Mouse (Mus musculus): ENCODE measurements around the gene Kcnt2. TPM values are rescaled to one million over a fixed set of nuclear protein-coding genes. Genes with fewer than 3 reads are reported as not detected.

Gene Kcnt2
- total RNA-seq, 2 experiments from 2014 or later = 41.5 to 42.3 TPM

DNA sequence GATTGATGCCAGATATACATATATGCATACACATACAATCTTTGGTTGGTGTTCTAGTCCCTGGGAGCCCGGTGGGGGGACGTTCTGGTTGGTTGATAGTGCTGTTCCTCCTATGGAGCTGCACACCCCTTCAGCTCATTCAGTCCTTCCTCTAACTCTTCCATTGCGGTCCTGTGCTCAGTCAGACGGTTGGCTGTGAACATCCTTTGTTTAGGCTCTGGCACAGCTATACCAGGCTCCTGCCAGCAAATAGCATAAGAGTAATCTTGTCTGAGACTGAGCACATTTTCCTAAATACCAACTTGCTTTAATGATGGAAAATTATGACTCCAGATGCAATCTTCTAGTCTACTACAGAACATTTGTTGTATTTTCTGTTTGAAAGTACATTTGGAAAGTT is 222.4 kb downstream of the Kcnt2 start:
- TF ChIP-seq CTCF (conservative IDR thresholded peaks at IDR 0.05) = no peak
- peak in 1 of 2 experiments; percentile 16 for DNase-seq (ENCODE audit: low spot score in 2 of 2)
- Histone ChIP-seq H3K27ac (no peak overlapping the region), H3K4me3 (no peak overlapping the region)

DNA sequence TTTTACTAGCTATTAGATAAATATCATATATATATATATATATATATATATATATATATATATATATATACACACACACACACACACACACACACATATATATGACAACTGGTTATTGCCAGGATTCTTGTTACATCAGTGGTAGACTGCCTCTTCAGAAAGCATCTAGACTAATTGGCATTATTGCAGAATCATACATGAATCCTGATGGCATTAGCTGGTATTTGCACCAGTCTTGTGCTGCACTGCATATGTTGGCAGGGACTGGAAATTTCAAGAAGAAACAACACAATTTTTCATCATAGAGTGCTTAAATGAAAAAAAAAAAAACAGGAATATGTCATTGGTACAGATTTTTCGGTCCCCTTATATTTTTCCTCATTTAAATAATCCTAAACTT is 223.6 kb downstream of the Kcnt2 start:
- no peak for DNase-seq (ENCODE audit: low spot score in 2 of 2)
- no peak for TF ChIP-seq CTCF (conservative IDR thresholded peaks at IDR 0.05)
- no peak overlapping the region for H3K27ac ChIP-seq
- no peak overlapping the region for H3K4me3 ChIP-seq

DNA sequence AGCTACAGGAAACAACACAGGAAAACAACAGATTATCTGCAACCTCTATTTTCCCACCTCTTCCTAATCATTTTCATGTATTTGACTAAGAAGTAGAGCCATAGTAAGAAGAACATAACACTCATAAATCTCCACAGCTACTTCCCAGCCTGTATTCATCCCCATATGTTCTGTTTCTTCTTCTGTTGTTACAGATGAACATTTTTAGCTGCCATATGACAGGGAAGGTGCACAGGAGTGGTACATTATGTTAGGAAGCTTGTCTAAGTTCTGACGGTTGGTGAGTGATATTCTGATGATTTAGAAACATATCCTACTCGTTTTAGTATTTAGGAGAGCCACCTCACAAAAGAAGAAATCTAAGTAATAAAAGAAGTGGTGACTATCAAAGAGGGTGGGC is 231.0 kb downstream of the Kcnt2 start:
- Histone ChIP-seq H3K4me3 (no peak overlapping the region), H3K27ac (peak overlapping the region; percentile 75)
- peak; percentile 37 to 67 for DNase-seq (ENCODE audit: low spot score in 2 of 2)
- no peak for TF ChIP-seq CTCF (conservative IDR thresholded peaks at IDR 0.05)

DNA sequence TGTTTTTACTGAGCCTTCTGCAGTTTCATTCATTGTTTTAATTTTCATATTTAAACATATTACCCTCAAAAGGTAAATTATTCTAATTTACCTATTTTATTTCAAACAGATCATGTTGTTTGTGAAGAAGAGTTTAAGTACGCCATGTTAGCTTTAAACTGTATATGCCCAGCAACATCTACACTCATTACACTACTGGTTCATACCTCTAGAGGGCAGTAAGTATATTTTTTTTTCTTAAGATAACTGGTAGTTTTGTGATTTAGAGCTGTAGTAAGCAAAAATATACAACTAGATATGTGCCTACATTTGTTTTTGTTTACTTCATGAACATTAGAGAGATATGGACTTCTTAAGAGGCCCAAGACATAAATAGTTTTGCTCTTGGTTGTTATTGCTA is 238.1 kb downstream of the Kcnt2 start:
- no peak for DNase-seq (ENCODE audit: low spot score in 2 of 2)
- TF ChIP-seq CTCF (conservative IDR thresholded peaks at IDR 0.05) = peak; percentile 66

DNA sequence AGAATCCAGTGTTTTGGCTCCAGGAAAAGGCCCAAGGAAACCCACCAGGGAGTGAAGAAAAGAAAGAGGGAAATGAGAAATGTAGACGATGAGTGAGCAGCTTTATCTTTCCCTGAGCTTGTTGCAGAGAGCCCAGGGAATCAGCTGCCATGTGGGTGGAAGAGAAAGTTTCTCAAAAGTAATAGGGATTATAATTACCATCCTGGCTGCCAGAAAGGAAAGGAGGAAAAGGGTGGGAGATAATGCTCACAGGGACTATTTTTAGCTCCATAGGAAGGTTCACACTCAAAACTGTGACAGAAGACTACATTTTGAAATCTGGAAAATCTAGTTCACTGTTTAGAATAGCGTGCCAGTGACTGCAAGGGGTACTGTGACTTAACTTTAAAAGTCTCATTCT is 243.9 kb downstream of the Kcnt2 start:
- DNase-seq (ENCODE audit: low spot score in 2 of 2) = peak; percentile 20 to 58
- no peak for TF ChIP-seq CTCF (conservative IDR thresholded peaks at IDR 0.05)
- no peak overlapping the region; the same call in 1 of the 2 replicates for H3K27ac ChIP-seq
- H3K4me3 ChIP-seq = no peak overlapping the region

More for the DNA sequence above, 238.1 kb downstream of the Kcnt2 start:
- no peak overlapping the region for H3K4me3 ChIP-seq
- H3K27ac ChIP-seq = no peak overlapping the region

DNA sequence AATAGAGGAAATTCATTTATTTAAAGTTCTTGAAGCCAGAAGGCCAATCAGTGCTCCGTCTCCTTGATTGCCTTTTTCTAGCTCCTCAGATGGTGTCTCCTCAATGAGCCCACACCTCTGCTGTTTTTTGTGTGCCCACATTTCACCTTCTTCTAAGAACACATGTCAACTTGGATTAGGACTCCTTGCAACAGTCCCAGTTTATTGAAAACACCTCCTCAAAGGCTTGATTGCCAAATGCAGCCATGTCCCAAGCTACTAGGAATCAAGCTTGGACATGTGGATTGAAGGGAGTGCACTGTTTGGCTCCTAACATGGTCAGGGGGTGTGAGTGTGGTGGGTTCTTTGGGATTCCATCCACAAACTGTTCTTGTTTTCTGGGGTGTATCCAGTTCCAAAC is 245.4 kb downstream of the Kcnt2 start:
- no peak for DNase-seq (ENCODE audit: low spot score in 2 of 2)
- TF ChIP-seq CTCF (conservative IDR thresholded peaks at IDR 0.05) = no peak
- Histone ChIP-seq H3K4me3 (no peak overlapping the region), H3K27ac (peak overlapping the region; percentile 18; the same call in 1 of the 2 replicates)

DNA sequence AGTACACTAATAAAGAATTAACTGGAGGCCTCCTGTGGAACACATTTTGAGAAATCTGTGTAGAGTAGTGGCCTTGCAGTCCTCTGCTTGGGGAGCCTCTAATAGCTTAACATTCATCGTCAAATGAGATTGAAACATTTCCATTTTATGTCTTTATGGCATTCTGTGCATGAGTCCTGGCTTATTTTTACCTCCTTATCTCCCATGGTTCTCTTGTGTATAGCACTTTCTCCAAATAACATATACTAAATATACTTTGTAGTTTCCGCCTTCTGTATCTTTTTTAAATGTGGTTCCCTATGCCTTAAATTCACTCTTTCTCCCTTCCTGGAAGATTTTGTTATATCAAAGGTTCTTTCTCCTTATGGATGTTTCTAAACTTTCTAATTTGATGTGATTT is 246.3 kb downstream of the Kcnt2 start:
- H3K27ac ChIP-seq = no peak overlapping the region
- TF ChIP-seq CTCF (conservative IDR thresholded peaks at IDR 0.05) = no peak

DNA sequence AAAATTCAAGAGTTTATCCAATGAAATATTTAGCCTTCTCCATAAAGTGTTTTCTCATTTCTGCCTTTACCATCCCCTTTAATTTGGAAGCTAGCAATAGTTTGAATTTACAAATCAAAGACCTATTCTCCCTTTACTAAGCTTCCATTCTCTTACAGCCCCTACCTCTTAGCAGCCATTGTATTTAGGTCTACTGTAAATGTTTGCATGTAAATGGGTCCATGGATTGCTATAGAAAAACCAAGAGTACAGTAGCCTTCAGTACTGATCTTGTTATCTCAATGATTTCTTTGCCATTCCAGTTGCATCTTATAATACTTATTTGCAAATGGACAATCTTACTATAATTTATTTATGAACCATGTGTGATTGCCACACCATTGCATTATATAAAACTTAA is 267.5 kb downstream of the Kcnt2 start:
- no peak for TF ChIP-seq CTCF (conservative IDR thresholded peaks at IDR 0.05)
- Histone ChIP-seq H3K27ac (no peak overlapping the region), H3K4me3 (no peak overlapping the region)
- DNase-seq (ENCODE audit: low spot score in 2 of 2) = no peak

More for the DNA sequence above, 246.3 kb downstream of the Kcnt2 start:
- no peak overlapping the region for H3K4me3 ChIP-seq
- no peak for DNase-seq (ENCODE audit: low spot score in 2 of 2)

DNA sequence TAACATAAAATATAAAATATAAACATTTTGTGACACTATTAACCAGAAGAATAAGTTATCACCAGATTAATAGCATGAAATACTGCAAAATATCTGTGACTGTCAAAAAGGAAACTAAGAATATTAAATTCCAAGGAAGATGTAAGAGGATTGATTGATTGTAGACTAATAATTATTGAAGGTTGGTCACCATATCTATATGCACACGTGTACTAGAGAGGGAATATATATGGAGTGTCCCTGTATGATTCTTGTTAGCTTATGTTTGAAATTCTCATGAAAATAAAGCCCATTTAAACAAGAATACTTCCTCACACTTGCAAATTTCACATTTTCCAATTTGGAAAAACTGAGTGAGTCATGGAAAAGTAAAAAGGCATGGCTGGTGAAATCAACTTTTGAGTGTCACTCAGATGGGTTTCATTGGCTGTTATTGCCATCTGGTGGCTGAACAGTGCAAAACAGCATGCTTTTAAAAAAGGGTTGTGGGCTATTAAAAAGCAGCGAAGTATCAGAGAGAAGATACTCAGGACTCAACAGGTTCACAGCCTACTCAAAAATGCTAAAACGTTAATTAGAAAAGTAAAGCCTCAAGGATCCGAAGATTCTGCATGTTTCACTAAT is 285.4 kb downstream of the Kcnt2 start:
- TF ChIP-seq CTCF (conservative IDR thresholded peaks at IDR 0.05) = peak; percentile 90
- DNase-seq (ENCODE audit: low spot score in 2 of 2) = peak; percentile 32 to 47
- no peak overlapping the region for H3K4me3 ChIP-seq

DNA sequence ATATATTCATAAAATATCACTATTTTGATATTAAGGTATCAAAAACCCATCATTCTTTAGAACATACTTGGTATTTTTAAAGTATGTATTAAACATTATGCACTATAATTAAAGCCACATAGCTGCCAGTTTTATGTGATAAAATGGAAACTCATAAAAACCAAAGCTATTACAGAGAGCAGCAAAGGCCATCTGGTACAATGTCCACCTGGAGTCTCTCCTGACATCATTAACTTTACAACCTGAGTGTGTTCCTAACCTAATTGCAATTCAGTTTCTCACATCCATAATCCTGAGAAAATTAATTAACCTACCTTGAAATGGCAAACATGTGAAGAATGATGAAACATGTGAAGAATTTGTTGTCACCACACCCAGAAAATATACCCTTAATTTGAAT is 288.9 kb downstream of the Kcnt2 start:
- no peak for TF ChIP-seq CTCF (conservative IDR thresholded peaks at IDR 0.05)
- H3K27ac ChIP-seq = no peak overlapping the region
- DNase-seq (ENCODE audit: low spot score in 2 of 2) = no peak
- no peak overlapping the region for H3K4me3 ChIP-seq

More for the DNA sequence above, 285.4 kb downstream of the Kcnt2 start:
- H3K27ac ChIP-seq = no peak overlapping the region

DNA sequence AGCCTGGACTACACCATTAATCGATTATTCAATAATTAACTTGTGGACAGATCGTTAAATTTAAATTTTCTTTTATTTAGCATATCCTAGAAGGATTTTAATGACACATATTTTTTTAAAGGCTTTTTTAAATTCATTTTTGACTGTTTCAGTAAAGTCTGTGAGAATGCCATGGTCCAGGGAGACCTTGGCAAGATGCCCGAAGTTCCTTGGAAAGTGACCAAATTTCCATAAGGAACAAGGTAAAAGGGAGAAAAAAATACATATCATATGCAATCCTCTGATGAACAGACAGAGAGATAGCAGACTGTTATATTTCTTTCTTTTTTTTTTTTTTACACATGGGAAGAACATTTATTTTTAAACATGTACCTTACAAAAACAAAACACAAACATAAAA is 296.1 kb downstream of the Kcnt2 start:
- no peak overlapping the region for H3K4me3 ChIP-seq
- no peak for DNase-seq (ENCODE audit: low spot score in 2 of 2)
- H3K27ac ChIP-seq = no peak overlapping the region
- TF ChIP-seq CTCF (conservative IDR thresholded peaks at IDR 0.05) = no peak

DNA sequence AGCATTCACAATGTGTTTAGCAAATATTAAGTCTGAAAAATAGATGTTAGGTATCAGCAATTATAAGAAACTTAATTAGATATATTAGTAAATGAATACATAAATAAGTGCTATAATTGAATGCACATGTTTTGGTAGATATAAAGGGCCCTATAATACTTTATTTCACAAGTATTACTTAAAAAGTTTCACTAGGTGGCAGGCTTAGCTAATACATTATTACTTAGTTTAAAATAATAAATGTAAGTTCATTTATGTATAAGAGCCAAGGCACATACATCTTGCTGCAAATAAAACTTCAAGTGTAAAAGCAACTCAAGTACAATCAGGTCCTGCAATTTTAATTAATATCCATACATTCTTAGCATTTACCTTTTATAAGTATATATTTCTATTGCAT is 302.8 kb downstream of the Kcnt2 start:
- no peak overlapping the region for H3K27ac ChIP-seq
- no peak overlapping the region for H3K4me3 ChIP-seq
- TF ChIP-seq CTCF (conservative IDR thresholded peaks at IDR 0.05) = peak; percentile 74
- DNase-seq (ENCODE audit: low spot score in 2 of 2) = no peak

DNA sequence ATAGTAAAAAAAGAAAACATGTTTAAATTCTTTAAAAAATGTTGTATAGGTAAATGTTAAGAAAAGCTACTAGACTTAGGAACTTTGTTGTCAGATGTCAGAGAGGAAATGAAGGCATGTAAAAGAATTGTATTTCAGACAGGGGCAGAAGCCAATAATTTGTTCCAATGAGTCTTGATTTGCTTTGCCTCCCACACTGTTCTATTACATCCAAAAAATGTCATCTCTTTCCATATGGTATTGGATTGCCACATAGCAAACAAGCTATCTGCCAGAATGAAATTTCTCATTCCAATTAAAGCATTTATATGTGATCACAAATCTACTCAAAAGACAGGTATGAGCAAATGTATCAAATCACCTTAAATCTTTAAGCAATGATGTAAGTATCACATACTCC is 314.8 kb downstream of the Kcnt2 start:
- no peak for TF ChIP-seq CTCF (conservative IDR thresholded peaks at IDR 0.05)
- Histone ChIP-seq H3K27ac (peak overlapping the region; percentile 80), H3K4me3 (no peak overlapping the region)
- DNase-seq (ENCODE audit: low spot score in 2 of 2) = peak; percentile 32 to 51

DNA sequence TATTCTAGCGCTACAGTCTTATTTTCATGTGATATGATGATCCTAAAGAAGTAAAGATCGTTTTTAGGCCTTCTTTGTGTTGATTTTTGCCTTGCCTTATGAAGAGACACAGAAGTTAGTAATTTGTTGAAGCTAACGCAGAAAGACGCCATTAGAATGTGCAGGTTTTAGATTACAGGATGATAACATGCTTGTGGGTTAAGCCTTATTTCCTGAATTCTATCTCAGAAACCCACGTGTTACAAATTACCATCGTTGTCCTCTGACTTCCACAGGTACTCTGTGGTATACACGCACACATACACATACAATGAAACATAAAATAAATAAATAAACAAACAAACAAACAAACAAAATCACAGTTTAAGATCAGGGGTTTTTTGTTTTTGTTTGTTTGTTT is 326.2 kb downstream of the Kcnt2 start:
- no peak for TF ChIP-seq CTCF (conservative IDR thresholded peaks at IDR 0.05)
- Histone ChIP-seq H3K4me3 (no peak overlapping the region), H3K27ac (no peak overlapping the region)
- no peak for DNase-seq (ENCODE audit: low spot score in 2 of 2)

All from layer of hippocampus, adult 2 months (tissue).